Mouse (Mus musculus): Measurements from ENCODE around the gene Ppp1r12c. TPM values are rescaled to one million over a fixed set of nuclear protein-coding genes. Genes with fewer than 3 reads are reported as not detected.
A peak's percentile ranks its signal among the peaks of the same experiment; 100 is the strongest.
"Not testable (repeated sequence)": the region's sequence is repeated elsewhere in the genome, so short reads cannot be mapped to it uniquely, and the experiment has no call there.

Gene Ppp1r12c
- polyA plus RNA-seq, 1 experiment from 2014 or later = 33.6 TPM

DNA sequence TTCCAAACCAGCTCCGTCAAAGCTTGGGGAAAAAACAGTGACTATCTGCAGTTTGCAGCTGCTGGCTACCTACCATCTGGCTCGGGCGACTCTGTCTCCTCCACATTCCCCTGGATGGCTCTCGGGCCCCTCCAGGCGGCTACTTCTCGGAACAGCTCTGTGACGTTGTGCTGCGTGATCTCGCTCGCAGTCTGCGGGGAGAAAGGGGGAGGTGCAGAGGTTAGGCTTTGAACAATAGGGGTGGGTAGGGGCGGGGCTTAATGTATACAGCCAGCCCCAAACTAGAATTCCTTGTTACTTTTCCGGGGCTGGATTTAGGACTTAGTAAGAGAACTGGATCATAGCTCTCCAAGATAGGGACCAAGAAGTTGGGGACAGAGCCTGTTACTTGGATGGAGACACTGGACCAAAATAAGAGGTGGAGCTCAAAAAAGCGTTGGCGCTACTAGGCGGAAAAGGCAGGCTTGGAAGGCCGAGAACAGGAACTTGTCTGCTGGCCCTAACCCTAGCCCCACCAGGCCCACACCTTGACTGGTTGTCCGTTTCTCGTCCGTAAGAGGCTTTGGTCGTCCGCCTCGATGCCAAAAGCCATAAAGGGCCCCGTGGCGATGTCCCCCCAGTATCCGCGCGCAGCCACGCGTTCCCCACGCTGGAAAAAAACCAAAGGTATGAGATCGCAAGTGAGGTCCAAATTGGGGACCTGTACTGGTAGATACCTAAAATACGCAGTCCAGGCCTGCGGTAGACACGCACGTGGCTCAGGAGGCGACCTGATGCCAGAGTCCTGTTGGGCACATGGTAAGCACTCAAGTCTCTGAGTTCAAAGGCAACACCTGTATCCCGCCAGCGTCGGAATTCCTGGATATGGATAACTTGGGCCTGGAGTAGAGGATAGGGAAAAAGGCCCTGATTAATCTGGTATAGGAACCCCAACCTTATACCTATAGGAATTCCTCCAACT is 25.1 kb upstream of the Ppp1r12c start:
- TF ChIP-seq CTCF (IDR thresholded peaks at IDR 0.05; ENCODE audit: low read depth) = peak; percentile 92
- 27% methylated on average over 40 of the region's 40 CpGs for WGBS
- no peaks in the 10 kb centered on the region for H3K4me1 ChIP-seq (replicated peaks; ENCODE audit: control insufficient read depth, insufficient read depth, low read length)
- H3K9ac ChIP-seq (ENCODE audit: low read depth, low read length) = peak overlapping the region; percentile 23; the same call in 1 of the 2 replicates
- H3K36me3 ChIP-seq (ENCODE audit: control insufficient read depth, insufficient read depth) = no peaks in the 10 kb centered on the region
- peak; percentile 86 for ATAC-seq
- H3K27ac ChIP-seq (ENCODE audit: low read depth, low read length) = no peak overlapping the region
- peak overlapping the region; percentile 69 for H3K4me2 ChIP-seq (replicated peaks; ENCODE audit: low read depth)
- H3K9me3 ChIP-seq (ENCODE audit: control insufficient read depth) = no peaks in the 10 kb centered on the region
- no peaks in the 10 kb centered on the region for H3K27me3 ChIP-seq (replicated peaks; ENCODE audit: control insufficient read depth, insufficient read depth, low read length)
- H3K4me3 ChIP-seq (ENCODE audit: low read depth, low read length) = peak overlapping the region; percentile 30

DNA sequence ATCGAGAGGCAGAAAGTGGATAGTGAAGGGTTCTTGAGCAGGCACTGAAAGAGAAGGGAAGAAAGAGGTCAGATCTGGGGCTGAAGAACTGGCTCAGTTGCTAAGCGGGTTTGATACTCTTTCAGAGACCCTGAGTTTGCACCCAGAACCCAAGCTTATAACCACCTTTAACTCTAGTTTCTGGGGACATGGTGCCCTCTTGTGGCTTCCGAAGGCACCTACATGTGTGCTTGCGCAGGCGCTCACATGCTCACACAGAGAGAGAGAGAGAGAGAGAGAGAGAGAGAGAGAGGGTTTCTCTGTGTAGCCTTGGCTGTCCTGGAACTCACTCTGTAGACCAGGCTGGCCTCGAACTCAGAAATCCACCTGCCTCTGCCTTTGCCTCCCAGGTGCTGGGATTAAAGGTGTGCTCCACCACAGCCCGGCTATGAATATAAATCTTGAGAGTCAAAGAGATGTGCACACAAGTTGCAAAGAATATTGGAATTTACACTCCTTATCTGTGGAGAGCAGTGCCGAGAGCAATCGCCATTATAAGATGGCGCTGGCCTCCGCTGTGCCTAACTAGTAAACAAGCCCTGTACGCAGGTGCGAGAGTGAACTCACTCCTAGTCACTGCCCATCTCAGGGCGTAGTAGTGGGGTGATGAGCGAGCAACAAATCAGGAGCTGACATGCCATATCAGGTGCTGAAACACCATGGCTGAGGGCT is 22.9 kb upstream of the Ppp1r12c start, which contains the start of gene Tnni3:
Gene Tnni3 (minus strand): TSS at position 18 of the 711 bp plus-strand sequence.
- not testable (repeated sequence) for H3K9ac ChIP-seq (ENCODE audit: low read depth, low read length); H3K27me3 ChIP-seq (replicated peaks; ENCODE audit: control insufficient read depth, insufficient read depth, low read length); H3K4me2 ChIP-seq (replicated peaks; ENCODE audit: low read depth); H3K9me3 ChIP-seq (ENCODE audit: control insufficient read depth); H3K4me3 ChIP-seq (ENCODE audit: low read depth, low read length); H3K27ac ChIP-seq (ENCODE audit: low read depth, low read length); H3K36me3 ChIP-seq (ENCODE audit: control insufficient read depth, insufficient read depth); H3K4me1 ChIP-seq (replicated peaks; ENCODE audit: control insufficient read depth, insufficient read depth, low read length); ATAC-seq
- peak; percentile 82 for TF ChIP-seq CTCF (IDR thresholded peaks at IDR 0.05; ENCODE audit: low read depth)
- WGBS = 66% methylated on average over 15 of the region's 15 CpGs

DNA sequence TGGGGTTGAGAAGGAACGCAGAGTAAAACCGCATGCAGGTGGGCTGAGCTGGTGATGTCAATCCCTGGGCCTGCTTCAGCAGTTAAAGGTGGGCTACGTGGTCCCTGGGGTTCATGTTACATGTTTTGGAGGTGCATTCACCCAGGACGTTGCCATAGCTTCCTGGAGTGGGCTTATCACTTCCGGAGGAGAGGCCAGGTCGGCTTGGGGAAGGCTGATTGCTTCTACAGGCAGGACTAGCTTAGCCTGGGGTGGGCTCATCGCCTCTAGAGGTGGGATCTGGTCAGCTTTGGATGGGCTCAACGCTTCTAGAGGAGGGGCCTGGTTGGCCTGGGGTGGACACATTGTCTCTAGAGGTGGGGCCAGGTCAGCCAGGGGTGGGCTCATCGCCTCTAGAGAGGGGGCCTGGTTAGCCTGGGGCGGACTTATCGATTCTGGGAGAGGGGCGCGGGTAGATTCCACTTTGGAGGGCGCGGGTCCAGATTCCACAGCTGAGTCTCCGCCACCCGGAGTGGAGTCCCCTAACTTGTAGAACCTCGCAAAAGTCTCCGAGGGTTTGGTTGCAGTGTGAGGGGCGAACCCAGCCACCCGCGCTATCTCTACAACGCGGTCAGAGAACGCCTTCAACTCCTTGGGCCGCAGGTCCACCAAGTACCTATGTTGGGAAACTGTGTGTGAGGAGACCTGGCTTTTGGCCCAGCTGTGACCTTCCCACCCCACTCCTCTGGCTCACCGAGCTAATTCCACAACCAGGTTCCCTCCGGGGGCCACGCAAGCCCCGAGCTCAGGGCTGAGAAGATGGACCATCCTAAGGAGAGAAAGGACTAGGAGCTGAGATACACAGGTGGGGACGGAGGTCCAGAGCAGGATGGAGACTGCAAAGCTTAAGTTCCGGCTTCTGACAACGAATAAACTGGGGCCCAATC is 22.0 kb upstream of the Ppp1r12c start:
- 90% methylated on average over 33 of the region's 33 CpGs for WGBS
- H3K4me2 ChIP-seq (replicated peaks; ENCODE audit: low read depth) = no peak overlapping the region
- TF ChIP-seq CTCF (IDR thresholded peaks at IDR 0.05; ENCODE audit: low read depth) = no peak
- H3K9me3 ChIP-seq (ENCODE audit: control insufficient read depth) = no peaks in the 10 kb centered on the region
- H3K4me3 ChIP-seq (ENCODE audit: low read depth, low read length) = no peak overlapping the region
- H3K4me1 ChIP-seq (replicated peaks; ENCODE audit: control insufficient read depth, insufficient read depth, low read length) = no peaks in the 10 kb centered on the region
- no peak for ATAC-seq
- 0 out of 2 replicates have a peak, but pooled peaks cover 4% of the 10 kb centered on the region for H3K27me3 ChIP-seq (replicated peaks; ENCODE audit: control insufficient read depth, insufficient read depth, low read length)
- H3K9ac ChIP-seq (ENCODE audit: low read depth, low read length) = no peak overlapping the region
- H3K27ac ChIP-seq (ENCODE audit: low read depth, low read length) = no peak overlapping the region
- no peaks in the 10 kb centered on the region for H3K36me3 ChIP-seq (ENCODE audit: control insufficient read depth, insufficient read depth)

DNA sequence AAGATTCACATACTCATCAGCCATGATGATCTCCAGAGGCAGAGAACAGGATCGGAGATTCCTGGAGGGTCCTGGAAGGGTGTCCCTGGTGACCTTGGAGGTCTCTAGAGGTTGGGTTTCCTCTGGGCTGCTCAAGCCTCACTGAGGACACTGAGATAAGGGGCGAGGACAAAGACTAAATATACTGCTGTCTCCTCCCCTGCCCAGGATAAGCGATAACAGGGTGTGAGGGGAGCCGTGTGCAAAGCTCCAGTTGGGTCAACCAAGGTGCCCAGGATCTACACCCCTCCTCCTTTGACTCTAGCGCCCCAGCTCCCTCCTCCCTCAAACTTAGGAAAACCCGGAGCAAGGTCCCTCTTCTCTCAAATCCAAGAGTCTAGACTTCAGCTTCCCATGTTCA is 20.8 kb upstream of the Ppp1r12c start:
- WGBS = 68% methylated on average over 6 of the region's 6 CpGs
- Histone ChIP-seq H3K27me3 (replicated peaks; ENCODE audit: control insufficient read depth, insufficient read depth, low read length) (0 out of 2 replicates have a peak, but pooled peaks cover 4% of the 10 kb centered on the region), H3K4me1 (replicated peaks; ENCODE audit: control insufficient read depth, insufficient read depth, low read length) (no peaks in the 10 kb centered on the region), H3K4me3 (ENCODE audit: low read depth, low read length) (no peak overlapping the region), H3K4me2 (replicated peaks; ENCODE audit: low read depth) (no peak overlapping the region), H3K36me3 (ENCODE audit: control insufficient read depth, insufficient read depth) (no peaks in the 10 kb centered on the region), H3K27ac (ENCODE audit: low read depth, low read length) (no peak overlapping the region), H3K9me3 (ENCODE audit: control insufficient read depth) (no peaks in the 10 kb centered on the region), H3K9ac (ENCODE audit: low read depth, low read length) (no peak overlapping the region)
- TF ChIP-seq CTCF (IDR thresholded peaks at IDR 0.05; ENCODE audit: low read depth) = no peak
- no peak for ATAC-seq

DNA sequence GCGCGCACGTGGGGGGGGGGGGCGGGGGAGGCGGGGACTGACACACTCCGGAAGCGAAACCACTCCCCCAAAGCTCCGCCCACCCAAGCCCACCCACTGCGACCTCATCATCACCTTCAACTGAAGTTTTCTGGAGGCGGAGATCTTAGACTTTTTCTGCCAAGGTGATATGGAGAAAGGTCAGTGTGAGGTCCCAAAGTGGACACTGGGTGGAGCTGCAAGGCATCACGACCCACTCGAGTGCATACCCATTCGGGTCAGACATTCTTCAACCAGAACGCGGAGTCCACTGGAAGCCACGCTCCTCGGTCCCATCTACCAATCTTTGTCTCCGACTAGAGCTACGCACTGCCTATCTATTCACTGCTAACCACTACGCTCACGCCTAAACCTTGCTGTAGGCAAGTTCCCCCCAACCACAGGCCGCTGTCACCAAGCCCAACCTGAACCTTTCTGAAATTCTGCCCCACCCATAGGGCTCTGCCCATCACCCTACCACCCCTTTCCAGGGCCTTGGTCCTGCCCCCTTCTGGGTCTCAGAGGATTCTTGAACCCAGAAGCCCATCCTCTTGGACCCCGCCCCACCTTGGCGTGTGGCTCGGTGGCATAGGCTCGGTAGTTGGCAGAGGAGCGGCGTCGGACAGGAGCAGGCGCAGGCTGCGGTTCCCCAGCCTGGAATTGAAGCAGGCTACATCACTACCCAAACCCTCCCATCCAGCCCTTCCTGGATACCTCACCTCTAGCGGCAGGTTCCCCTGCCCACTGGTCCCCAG is 19.9 kb upstream of the Ppp1r12c start:
- 29% methylated on average over 32 of the region's 32 CpGs for WGBS
- ATAC-seq = no peak
- 0 out of 2 replicates have a peak overlapping the region, but pooled peaks have one; percentile 3 for H3K4me3 ChIP-seq (ENCODE audit: low read depth, low read length)
- TF ChIP-seq CTCF (IDR thresholded peaks at IDR 0.05; ENCODE audit: low read depth) = peak; percentile 29; the same call in 1 of the 2 replicates
- H3K4me2 ChIP-seq (replicated peaks; ENCODE audit: low read depth) = peak overlapping the region; percentile 51
- no peak overlapping the region for H3K9ac ChIP-seq (ENCODE audit: low read depth, low read length)
- H3K36me3 ChIP-seq (ENCODE audit: control insufficient read depth, insufficient read depth) = no peaks in the 10 kb centered on the region
- H3K4me1 ChIP-seq (replicated peaks; ENCODE audit: control insufficient read depth, insufficient read depth, low read length) = no peaks in the 10 kb centered on the region
- H3K27ac ChIP-seq (ENCODE audit: low read depth, low read length) = no peak overlapping the region
- H3K27me3 ChIP-seq (replicated peaks; ENCODE audit: control insufficient read depth, insufficient read depth, low read length) = 0 out of 2 replicates have a peak, but pooled peaks cover 4% of the 10 kb centered on the region
- no peaks in the 10 kb centered on the region for H3K9me3 ChIP-seq (ENCODE audit: control insufficient read depth)
